Mouse (Mus musculus): ENCODE results near the gene Gbp10. TPM values are rescaled to one million over a fixed set of nuclear protein-coding genes. Genes with fewer than 3 reads are reported as not detected.
"Not testable (repeated sequence)": the region's sequence is repeated elsewhere in the genome, so short reads cannot be mapped to it uniquely, and the experiment has no call there.

Gene Gbp10
- polyA plus RNA-seq (2015; fragmentation: Nextera tagmentation; extraction: Ambion mirVana) = 0.36 and 0.74 TPM in 2 replicates

DNA sequence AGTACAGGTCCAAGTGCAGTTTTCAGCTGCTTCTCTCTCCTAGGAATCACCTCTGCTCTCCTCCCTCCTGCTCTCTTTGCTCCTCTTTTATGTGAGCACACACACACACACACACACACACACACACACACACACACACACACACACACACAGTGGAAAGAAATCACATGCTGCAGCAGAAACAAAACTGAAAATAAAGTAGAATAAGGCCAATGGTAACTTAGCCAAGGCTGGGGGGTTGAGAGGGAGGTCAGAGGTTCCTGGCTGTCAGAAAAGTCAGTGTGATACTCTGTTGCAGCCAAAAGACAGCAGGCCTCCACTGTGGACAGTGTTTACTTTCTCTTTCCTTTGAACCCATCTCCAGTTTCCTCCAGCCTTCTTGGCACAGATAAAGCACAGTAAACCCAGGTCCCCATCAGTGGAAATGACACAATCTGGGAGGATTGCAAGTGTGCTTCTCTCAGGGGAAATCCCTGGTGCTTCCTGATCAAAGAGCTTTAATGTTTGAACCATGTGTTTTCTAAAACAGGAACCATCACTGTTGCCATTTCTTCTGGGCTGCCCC, at the start of gene Gbp10:
Gene Gbp10 (minus strand): TSS at position 51 of the 565 bp plus-strand sequence.
- not testable (repeated sequence) for H3K27me3 ChIP-seq, ATAC-seq

DNA sequence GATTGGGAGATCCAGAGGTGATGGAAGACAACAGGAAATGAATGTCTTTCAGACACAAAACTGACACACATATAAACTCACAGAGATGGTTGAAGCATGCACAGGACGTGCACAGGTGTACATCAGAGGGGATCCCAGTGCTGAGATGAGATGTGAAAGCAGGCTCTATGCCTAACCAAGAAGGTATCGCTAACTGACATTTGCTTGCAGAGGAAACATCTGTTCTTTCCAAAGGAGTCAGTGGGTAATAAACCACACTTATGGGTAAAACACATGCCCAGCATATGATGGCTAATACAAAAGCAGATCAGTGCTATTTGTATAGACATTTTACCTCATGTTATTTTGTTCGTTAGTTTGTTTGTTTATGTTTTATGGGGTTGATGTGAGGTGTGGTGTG, 21.3 kb upstream of the Gbp10 start:
- not testable (repeated sequence) for H3K9ac ChIP-seq (replicated peaks); H3K4me2 ChIP-seq (replicated peaks); H3K36me3 ChIP-seq; H3K27me3 ChIP-seq; H3K4me1 ChIP-seq (replicated peaks); H3K4me3 ChIP-seq (replicated peaks); H3K9me3 ChIP-seq; ATAC-seq; H3K27ac ChIP-seq
- WGBS = no CpG with 5 or more reads among the region's 3 CpGs

More for the DNA sequence above, at the start of gene Gbp10:
- H3K36me3 ChIP-seq; H3K4me3 ChIP-seq (replicated peaks); H3K27ac ChIP-seq; H3K9me3 ChIP-seq; H3K4me1 ChIP-seq (replicated peaks); H3K9ac ChIP-seq (replicated peaks); H3K4me2 ChIP-seq (replicated peaks): not testable (repeated sequence)

DNA sequence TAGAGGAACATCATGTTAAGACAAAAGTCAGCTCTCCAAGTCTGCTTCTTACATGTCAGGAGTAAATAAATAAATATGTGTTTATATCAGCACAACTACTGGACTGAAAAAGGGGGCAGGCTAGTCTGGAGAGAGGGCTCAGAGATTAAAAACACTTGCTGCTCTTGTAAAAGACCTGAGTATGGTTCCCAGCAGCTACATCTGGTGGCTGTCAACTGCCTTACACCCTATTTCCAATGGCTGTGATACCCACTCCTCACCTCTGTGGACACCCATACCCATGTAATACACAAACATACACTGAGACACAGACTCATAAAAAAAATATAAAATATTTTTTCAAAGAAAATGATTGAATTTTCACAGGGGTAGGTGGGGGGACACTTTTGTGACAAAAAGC, 13.2 kb upstream of the Gbp10 start:
- ATAC-seq = no peak

DNA sequence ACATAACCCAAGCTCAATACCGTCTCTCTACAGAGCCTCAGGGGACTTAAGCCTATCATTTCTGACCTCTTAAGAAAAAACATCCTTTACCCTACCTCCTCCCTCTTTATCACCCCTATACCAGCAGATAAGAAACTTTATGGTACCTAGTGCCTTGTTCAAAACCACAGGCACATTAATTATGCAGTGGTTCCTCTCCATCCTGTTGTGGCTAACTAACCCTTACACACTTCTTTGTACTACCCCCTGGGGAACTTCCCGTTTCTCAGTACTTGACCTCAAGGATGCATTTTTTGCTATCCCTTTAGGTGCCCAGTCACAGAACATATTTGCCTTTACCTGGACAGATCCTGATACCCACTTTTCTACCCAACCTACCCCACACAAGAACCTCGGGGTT, 5.4 kb upstream of the Gbp10 start:
- H3K27me3 ChIP-seq; H3K4me2 ChIP-seq (replicated peaks); H3K36me3 ChIP-seq; H3K4me1 ChIP-seq (replicated peaks); H3K27ac ChIP-seq; H3K9ac ChIP-seq (replicated peaks); H3K9me3 ChIP-seq; H3K4me3 ChIP-seq (replicated peaks); ATAC-seq: not testable (repeated sequence)
- 89% methylated on average over 3 of the region's 3 CpGs for WGBS

More for the DNA sequence above, 13.2 kb upstream of the Gbp10 start:
- Histone ChIP-seq H3K4me1 (replicated peaks) (no peaks in the 10 kb centered on the region), H3K9me3 (no peaks in the 10 kb centered on the region), H3K27me3 (no peaks in the 10 kb centered on the region), H3K27ac (no peak overlapping the region), H3K36me3 (no peaks in the 10 kb centered on the region), H3K4me3 (replicated peaks) (no peak overlapping the region), H3K9ac (replicated peaks) (no peak overlapping the region), H3K4me2 (replicated peaks) (no peak overlapping the region)

DNA sequence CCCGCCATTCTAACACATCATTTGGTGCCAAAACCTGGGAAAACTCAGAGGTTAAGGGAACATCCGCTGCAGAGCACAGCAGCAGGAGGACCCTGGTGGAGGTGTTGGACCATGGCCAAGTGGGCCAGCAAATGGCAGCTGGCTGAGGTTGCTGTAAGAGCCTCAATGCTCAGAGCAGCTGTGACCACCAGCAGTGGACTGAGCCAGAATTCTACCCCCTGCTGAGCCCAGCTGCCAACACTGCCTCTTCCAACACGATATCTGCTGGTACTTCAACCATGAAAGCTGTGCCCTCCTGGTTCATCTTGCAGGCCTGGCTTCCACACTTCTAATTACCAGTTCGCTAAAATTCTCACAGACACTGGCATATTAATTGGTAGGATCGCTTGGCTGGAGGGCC, 1.6 kb upstream of the Gbp10 start:
- 77% methylated on average over 5 of the region's 5 CpGs for WGBS
- not testable (repeated sequence) for H3K4me3 ChIP-seq (replicated peaks); H3K27me3 ChIP-seq; H3K9ac ChIP-seq (replicated peaks); H3K27ac ChIP-seq; H3K4me1 ChIP-seq (replicated peaks); ATAC-seq; H3K4me2 ChIP-seq (replicated peaks); H3K36me3 ChIP-seq; H3K9me3 ChIP-seq

DNA sequence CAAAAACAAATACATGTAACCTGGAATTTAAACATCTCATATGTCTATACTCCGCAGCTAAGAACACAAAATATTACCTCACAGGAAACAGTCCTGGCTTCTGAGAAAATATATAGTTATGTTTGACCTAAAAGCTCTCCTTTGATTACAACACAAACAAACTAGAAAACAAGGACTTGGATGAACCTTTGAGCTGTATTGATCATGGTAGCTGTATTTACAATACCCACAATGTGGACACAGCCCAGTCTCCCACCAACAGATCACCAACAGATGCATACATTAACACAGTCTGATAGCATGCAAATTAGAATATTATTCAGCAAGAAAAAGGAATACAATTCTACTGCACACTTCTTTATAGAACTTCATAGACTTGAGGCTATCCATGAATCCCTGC, 931 bp downstream of the Gbp10 start:
- not testable (repeated sequence) for H3K9ac ChIP-seq (replicated peaks); H3K27ac ChIP-seq; H3K4me1 ChIP-seq (replicated peaks); H3K4me2 ChIP-seq (replicated peaks); ATAC-seq; H3K36me3 ChIP-seq; H3K27me3 ChIP-seq; H3K9me3 ChIP-seq; H3K4me3 ChIP-seq (replicated peaks)
- WGBS = 94% methylated on average over 1 of the region's 1 CpGs

DNA sequence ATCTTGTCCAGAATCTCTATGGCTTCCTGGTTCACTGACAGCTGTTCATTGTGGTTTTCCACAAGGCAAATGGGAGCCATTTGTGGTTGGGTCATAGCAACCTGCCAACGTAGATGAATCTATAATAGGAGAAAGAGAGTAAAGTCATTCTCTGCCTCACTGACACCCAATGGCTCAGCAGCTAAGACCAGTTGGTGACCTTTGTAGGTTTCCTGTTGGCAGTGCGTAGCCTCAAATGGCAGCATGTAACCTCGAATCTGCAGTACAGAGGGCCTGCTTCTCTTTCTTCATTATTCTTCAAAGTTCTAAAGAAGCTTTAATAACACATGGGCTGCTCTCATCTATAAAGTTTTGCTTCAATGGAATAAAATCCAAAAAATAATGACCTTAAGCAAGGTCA, 3.3 kb downstream of the Gbp10 start:
- H3K4me1 ChIP-seq (replicated peaks); H3K27ac ChIP-seq; H3K9me3 ChIP-seq; H3K9ac ChIP-seq (replicated peaks); H3K4me2 ChIP-seq (replicated peaks); H3K4me3 ChIP-seq (replicated peaks); H3K27me3 ChIP-seq; H3K36me3 ChIP-seq; ATAC-seq: not testable (repeated sequence)
- 82% methylated on average over 3 of the region's 3 CpGs for WGBS

DNA sequence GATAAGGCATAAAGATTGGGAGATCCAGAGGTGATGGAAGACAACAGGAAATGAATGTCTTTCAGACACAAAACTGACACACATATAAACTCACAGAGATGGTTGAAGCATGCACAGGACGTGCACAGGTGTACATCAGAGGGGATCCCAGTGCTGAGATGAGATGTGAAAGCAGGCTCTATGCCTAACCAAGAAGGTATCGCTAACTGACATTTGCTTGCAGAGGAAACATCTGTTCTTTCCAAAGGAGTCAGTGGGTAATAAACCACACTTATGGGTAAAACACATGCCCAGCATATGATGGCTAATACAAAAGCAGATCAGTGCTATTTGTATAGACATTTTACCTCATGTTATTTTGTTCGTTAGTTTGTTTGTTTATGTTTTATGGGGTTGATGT, 30.4 kb downstream of the Gbp10 start:
- H3K27ac ChIP-seq; H3K36me3 ChIP-seq; H3K27me3 ChIP-seq; H3K4me3 ChIP-seq (replicated peaks); H3K4me1 ChIP-seq (replicated peaks); H3K9ac ChIP-seq (replicated peaks); H3K9me3 ChIP-seq; ATAC-seq; H3K4me2 ChIP-seq (replicated peaks): not testable (repeated sequence)
- 83% methylated on average over 1 of the region's 3 CpGs for WGBS

DNA sequence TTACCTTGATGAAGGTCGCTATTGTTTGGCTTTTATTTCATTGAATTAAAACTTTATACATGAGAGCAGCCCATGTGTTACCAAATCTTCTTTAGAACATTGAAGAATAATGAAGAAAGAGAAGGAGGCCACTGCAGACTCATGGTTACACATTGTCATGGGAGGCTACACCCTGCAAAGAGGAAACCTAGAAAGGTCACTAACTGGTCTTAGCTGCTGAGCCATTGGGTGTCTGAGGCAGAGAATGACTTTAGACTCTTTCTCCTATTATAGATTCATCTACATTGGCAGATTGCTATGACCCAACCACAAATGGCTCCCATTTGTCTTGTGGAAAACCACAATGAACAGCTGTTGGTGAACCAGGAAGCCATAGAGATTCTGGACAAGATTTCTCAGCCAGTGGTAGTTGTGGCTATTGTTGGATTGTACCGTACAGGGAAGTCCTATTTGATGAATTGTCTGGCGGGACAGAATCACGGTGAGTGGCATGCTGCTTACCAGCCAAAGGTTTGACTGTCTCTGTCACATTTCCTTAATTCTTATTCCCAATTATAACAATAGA, 38.5 kb downstream of the Gbp10 start:
- WGBS = 88% methylated on average over 4 of the region's 4 CpGs
- H3K4me3 ChIP-seq (replicated peaks); H3K9ac ChIP-seq (replicated peaks); H3K27ac ChIP-seq; H3K4me1 ChIP-seq (replicated peaks); H3K36me3 ChIP-seq; H3K4me2 ChIP-seq (replicated peaks); H3K27me3 ChIP-seq; ATAC-seq; H3K9me3 ChIP-seq: not testable (repeated sequence)

DNA sequence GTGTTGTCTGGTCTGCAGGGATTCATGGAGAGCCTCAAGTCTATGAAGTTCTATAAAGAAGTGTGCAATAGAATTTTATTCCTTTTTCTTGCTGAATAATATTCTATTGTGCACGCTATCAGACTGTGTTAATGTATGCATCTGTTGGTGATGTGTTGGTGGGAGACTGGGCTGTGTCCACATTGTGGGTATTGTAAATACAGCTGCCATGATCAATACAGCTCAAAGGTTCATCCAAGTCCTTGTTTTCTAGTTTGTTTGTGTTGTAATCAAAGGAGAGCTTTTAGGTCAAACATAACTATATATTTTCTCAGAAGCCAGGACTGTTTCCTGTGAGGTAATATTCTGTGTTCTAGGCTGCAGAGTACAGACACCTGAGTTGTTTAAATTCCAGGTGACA, 40.2 kb downstream of the Gbp10 start:
- H3K27ac ChIP-seq; H3K4me3 ChIP-seq (replicated peaks); H3K4me1 ChIP-seq (replicated peaks); H3K36me3 ChIP-seq; H3K9ac ChIP-seq (replicated peaks); H3K27me3 ChIP-seq; H3K4me2 ChIP-seq (replicated peaks); ATAC-seq; H3K9me3 ChIP-seq: not testable (repeated sequence)
- WGBS = 86% methylated on average over 1 of the region's 1 CpGs

DNA sequence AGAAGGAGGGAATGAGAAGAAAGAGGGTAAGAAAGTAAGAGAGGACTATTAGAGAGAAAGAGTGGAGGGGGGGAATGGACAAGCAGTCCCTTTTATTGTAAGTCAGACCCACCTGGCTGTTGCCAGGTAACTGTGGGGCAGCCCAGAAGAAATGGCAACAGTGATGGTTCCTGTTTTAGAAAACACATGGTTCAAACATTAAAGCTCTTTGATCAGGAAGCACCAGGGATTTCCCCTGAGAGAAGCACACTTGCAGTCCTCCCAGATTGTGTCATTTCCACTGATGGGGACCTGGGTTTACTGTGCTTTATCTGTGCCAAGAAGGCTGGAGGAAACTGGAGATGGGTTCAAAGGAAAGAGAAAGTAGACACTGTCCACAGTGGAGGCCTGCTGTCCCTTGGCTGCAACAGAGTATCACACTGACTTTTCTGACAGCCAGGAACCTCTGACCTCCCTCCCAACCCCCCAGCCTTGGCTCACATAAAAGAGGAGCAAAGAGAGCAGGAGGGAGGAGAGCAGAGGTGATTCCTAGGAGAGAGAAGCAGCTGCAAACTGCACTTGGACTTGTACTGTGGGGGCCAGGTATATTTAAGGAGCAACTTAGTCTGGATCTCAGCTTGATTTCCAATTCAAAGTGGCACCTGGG, 41.3 kb downstream of the Gbp10 start:
- H3K27ac ChIP-seq; H3K4me2 ChIP-seq (replicated peaks); H3K9ac ChIP-seq (replicated peaks); H3K4me1 ChIP-seq (replicated peaks); H3K36me3 ChIP-seq; ATAC-seq; H3K9me3 ChIP-seq; H3K4me3 ChIP-seq (replicated peaks); H3K27me3 ChIP-seq: not testable (repeated sequence)

DNA sequence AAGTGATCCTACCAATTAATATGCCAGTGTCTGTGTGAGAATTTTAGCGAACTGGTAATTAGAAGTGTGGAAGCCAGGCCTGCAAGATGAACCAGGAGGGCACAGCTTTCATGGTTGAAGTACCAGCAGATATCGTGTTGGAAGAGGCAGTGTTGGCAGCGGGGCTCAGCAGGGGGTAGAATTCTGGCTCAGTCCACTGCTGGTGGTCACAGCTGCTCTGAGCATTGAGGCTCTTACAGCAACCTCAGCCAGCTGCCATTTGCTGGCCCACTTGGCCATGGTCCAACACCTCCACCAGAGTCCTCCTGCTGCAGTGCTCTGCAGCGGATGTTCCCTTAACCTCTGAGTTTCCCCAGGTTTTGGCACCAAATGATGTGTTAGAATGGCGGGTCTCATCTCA, 43.0 kb downstream of the Gbp10 start:
- not testable (repeated sequence) for H3K4me1 ChIP-seq (replicated peaks); H3K27me3 ChIP-seq; H3K4me2 ChIP-seq (replicated peaks); H3K36me3 ChIP-seq; ATAC-seq; H3K9ac ChIP-seq (replicated peaks); H3K27ac ChIP-seq; H3K9me3 ChIP-seq; H3K4me3 ChIP-seq (replicated peaks)
- 87% methylated on average over 5 of the region's 5 CpGs for WGBS

DNA sequence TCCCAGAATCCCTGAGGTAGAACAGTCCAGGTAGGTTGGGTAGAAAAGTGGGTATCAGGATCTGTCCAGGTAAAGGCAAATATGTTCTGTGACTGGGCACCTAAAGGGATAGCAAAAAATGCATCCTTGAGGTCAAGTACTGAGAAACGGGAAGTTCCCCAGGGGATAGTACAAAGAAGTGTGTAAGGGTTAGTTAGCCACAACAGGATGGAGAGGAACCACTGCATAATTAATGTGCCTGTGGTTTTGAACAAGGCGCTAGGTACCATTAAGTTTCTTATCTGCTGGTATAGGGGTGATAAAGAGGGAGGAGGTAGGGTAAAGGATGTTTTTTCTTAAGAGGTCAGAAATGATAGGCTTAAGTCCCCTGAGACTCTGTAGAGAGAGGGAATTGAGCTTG, 46.8 kb downstream of the Gbp10 start:
- not testable (repeated sequence) for H3K4me2 ChIP-seq (replicated peaks); H3K27me3 ChIP-seq; ATAC-seq; H3K9ac ChIP-seq (replicated peaks); H3K9me3 ChIP-seq; H3K4me1 ChIP-seq (replicated peaks); H3K27ac ChIP-seq; H3K4me3 ChIP-seq (replicated peaks); H3K36me3 ChIP-seq
- WGBS = 87% methylated on average over 2 of the region's 2 CpGs

Measured in midbrain, embryonic 13.5 days (tissue).